Mouse (Mus musculus) liver, adult 2 months (tissue): ENCODE data around the gene Ofd1.

Experiments used
- CTCF ChIP-seq: fragments of 200-500 bp; IDR thresholded peaks from 2 replicates; pipeline ENCODE4 v1.5.1; 2011; ENCODE audit warnings: low read depth, low read length, control low read depth
- POLR2A ChIP-seq: fragments of 200-500 bp; IDR thresholded peaks from 2 replicates; pipeline ENCODE4 v1.6.1; 2011; ENCODE audit warnings: low read length, control low read depth; ENCODE audit not compliant: insufficient read depth; ENCODE audit errors: extremely low read depth

- TF ChIP-seq POLR2A (no peak), CTCF (no peak)
Measured at GRCm38 (mm10) chrX:166386656-166387055, 53.8 kb downstream of the Ofd1 start.
